Mouse (Mus musculus): ENCODE results near the gene 4933402J07Rik.

4933402J07Rik gene

GRCm38 (mm10) chr8:87620225-87620624, 56.6 kb downstream of the 4933402J07Rik start:
- in situ Hi-C loops (cut with MboI, MseI), result no loop called here

DNA sequence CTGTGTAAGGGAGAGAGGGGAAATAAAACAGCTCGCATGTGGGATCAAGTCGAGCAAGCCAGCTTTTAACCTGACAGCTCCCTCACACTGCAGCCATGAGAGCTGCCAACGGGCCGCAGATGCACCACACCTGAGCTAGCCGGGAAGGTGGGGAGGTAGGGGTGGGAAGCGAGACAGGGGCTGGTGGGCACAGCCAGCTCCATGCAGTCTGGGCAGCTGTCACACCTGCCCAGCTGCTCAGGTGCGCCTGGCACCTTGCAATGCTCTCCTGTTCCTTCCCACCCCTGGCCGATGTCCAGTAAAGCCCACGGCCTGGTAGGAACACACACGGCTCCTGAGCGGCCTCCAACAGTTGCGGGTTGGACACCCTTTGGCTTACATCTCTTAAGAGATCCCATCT, 57.5 kb downstream of the 4933402J07Rik start:
- in situ Hi-C loops (cut with MboI, MseI), result no loop called here

GRCm38 (mm10) chr8:87629656-87630055, 66.0 kb downstream of the 4933402J07Rik start:
- in situ Hi-C loops (cut with MboI, MseI), result no loop called here

DNA sequence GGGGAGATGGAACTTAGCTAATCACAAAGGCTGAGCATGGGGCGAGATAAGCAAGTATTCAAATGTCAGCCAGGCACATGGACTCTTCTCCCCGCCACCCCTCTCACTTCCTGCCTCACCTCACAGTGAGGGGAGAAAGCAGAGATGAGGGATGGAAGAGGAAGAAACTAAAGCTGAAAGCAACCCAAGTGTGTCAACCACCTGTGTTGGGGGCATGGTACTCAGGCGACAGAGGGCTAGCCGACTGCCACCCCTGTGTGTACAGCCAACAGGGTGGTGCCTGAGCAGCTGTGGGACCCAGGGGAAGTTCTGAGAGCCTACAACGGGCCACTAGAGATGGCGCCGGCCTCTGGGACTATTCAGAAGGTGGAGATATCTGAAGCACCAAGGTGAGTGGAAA, 68.1 kb downstream of the 4933402J07Rik start:
- in situ Hi-C loops (cut with MboI, MseI), result no loop called here

DNA sequence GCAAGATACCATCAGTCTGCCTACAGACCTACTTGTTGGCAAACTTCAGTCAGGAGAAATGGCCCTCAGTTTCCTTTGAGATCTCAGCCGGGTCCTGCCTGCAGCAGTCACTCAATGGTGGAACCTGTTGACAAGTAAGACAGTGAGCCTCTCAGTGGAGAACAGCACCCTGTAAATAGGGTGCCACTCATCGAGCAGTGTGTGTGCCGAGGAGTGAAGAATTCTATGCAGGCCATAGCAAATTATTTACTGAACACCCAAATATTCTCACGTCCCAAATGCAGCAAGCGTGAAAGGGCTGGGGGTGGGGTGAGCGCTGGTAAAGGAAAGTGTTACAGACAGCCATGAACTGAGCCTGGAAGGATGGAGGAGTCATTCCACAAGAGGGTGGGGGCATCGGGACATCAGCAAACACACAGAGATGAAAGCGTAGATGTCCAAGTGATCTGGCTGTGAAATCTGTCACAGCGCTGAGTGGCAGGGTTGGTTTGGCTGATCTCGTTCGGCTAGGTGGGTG, 72.6 kb downstream of the 4933402J07Rik start:
- in situ Hi-C loops (cut with MboI, MseI), result no loop called here

All from T-helper 1 cell (primary cell).